Mouse (Mus musculus): ENCODE results near the gene Gm45711. TPM values are rescaled to one million over a fixed set of nuclear protein-coding genes. Genes with fewer than 3 reads are reported as not detected.
A peak's percentile ranks its signal among the peaks of the same experiment; 100 is the strongest.

The Gm45711 gene
- total and polyA plus RNA-seq, 3 experiments: not detected

DNA sequence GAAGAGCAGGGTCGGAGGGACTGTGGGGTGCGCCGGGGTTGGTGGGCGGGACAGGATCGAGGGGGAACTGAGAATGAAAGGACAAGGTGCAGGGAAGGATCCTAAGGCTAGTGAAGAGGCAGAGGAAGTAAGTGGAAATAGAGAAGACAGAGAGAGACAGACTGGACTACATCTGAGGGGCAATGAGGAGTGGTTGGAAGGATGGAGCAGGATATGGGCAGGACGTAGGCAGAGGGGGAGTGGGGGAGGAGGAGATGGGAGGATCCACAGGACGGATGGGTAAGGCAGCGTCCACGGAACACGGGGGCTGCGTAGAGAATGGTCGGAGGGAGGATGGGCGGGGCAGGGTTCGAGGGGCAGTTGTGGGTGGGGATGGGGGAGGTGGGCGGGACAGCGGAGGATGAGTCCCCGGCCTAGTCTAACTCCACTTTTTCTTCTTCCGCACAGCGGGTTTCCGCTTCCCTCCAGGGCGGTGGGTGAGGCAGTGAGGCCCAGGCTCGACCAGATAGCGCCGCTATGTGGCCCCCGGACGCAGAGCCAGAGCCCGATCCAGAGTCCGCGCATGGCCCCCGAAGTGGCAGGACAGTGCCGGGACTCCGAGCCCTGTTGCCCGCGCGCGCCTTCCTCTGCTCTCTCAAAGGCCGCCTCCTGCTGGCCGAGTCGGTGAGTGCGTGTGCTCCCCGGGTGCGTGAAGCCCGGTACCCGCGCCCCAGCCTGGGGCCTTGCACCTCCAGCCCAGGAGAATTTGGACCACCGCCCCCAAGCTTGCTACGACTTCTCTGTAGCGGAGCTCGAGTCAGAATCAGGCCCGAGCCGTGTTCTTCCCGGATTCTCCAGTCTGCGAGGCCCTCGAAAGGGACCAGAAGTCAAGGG, 30.6 kb upstream of the Gm45711 start:
- Histone ChIP-seq H3K36me3 (ENCODE audit: control insufficient read depth in 1 of 2, insufficient read depth in 2 of 2, low read length in 2 of 2) (peaks cover 0 to 9% of the 10 kb centered on the region in 2 experiments; a peak in 2 of 4 replicates), H3K27ac (ENCODE audit: control insufficient read depth, low read depth, low read length) (peak overlapping the region; percentile 62), H3K4me3 (ENCODE audit: control insufficient read depth in 1 of 2, insufficient read depth in 1 of 2, low read depth in 2 of 2, low read length in 2 of 2) (peak overlapping the region; percentile 59 to 90), H3K4me1 (ENCODE audit: control insufficient read depth in 1 of 2, insufficient read depth in 2 of 2, low read length in 2 of 2) (peaks cover 0 to 7% of the 10 kb centered on the region in 2 experiments; a peak in 2 of 4 replicates), H3K27me3 (ENCODE audit: control insufficient read depth in 1 of 2, insufficient read depth in 2 of 2, low read length in 2 of 2) (no peaks in the 10 kb centered on the region), H3K79me2 (ENCODE audit: control insufficient read depth, insufficient read depth, low read length, poor library complexity) (peaks cover 10% of the 10 kb centered on the region), H3K9me3 (replicated peaks; ENCODE audit: insufficient read depth, low read length) (no peaks in the 10 kb centered on the region), H3K9ac (ENCODE audit: control insufficient read depth, low read depth, low read length, poor library complexity, severe bottlenecking) (peak overlapping the region; percentile 76)
- DNase-seq (ENCODE audit: low read depth, low spot score): peak; percentile 82
- TF ChIP-seq TAL1 (IDR thresholded peaks at IDR 0.05; ENCODE audit: low read length) (no peak), MAX (IDR thresholded peaks at IDR 0.05; ENCODE audit: low read length) (no peak), HCFC1 (IDR thresholded peaks at IDR 0.05; ENCODE audit: low read depth, low read length) (peak; percentile 70), MAFK (IDR thresholded peaks at IDR 0.05; ENCODE audit: borderline replicate concordance, low read depth, low read length) (no peak), SIN3A (IDR thresholded peaks at IDR 0.05; ENCODE audit: low read length) (peak; percentile 46; the same call in 1 of the 2 replicates), NELFE (IDR thresholded peaks at IDR 0.05; ENCODE audit: low read depth, low read length) (peak; percentile 74), UBTF (IDR thresholded peaks at IDR 0.05; ENCODE audit: borderline replicate concordance, insufficient read depth, low read depth, low read length) (no peak), ELF1 (IDR thresholded peaks at IDR 0.05; ENCODE audit: low read depth, low read length) (peak; percentile 43), GABPA (IDR thresholded peaks at IDR 0.05; ENCODE audit: low read depth, low read length) (no peak), JUND (IDR thresholded peaks at IDR 0.05; ENCODE audit: low read depth, low read length) (no peak), GATA1 (IDR thresholded peaks at IDR 0.05; ENCODE audit: low read depth, low read length) (no peak), MEF2A (IDR thresholded peaks at IDR 0.05; ENCODE audit: extremely low read depth, insufficient replicate concordance, low read depth, low read length, poor library complexity, severe bottlenecking) (no peak), TCF12 (IDR thresholded peaks at IDR 0.05; ENCODE audit: low read depth, low read length) (0 out of 2 replicates have a peak, but pooled peaks have one; percentile 8), BHLHE40 (IDR thresholded peaks at IDR 0.05; ENCODE audit: borderline replicate concordance, low read depth, low read length) (no peak), RCOR1 (IDR thresholded peaks at IDR 0.05; ENCODE audit: low read depth, low read length) (0 out of 2 replicates have a peak, but pooled peaks have one; percentile 19), POLR2A (IDR thresholded peaks at IDR 0.05; ENCODE audit: control insufficient read depth in 1 of 2, insufficient read depth in 1 of 2, low read depth in 1 of 2, low read length in 2 of 2, poor library complexity in 1 of 2) (peak; percentile 60 to 69; a peak in 2 of 4 replicates), ZKSCAN1 (IDR thresholded peaks at IDR 0.05; ENCODE audit: low read depth, low read length) (no peak), POLR2AphosphoS5 (IDR thresholded peaks at IDR 0.05; ENCODE audit: borderline replicate concordance, low read depth, low read length) (no peak), EP300 (IDR thresholded peaks at IDR 0.05; ENCODE audit: low read depth in 1 of 2, low read length in 2 of 2) (no peak; a peak in 1 of 4 replicates), ZC3H11A (IDR thresholded peaks at IDR 0.05; ENCODE audit: low read depth, low read length) (no peak), MYC (IDR thresholded peaks at IDR 0.05; ENCODE audit: low read depth, low read length) (peak; percentile 40; the same call in 1 of the 2 replicates), SMC3 (IDR thresholded peaks at IDR 0.05; ENCODE audit: low read depth, low read length) (peak; percentile 28), USF1 (IDR thresholded peaks at IDR 0.05; ENCODE audit: low read depth, low read length) (no peak), CTCF (IDR thresholded peaks at IDR 0.05 in 2 of 3, conservative IDR thresholded peaks at IDR 0.05 in 1 of 3; ENCODE audit: control insufficient read depth in 1 of 3, insufficient read depth in 1 of 3, low read depth in 2 of 3, low read length in 3 of 3, poor library complexity in 1 of 3, severe bottlenecking in 1 of 3) (peak in 2 of 3 experiments; percentile 49 to 57; a peak in 5 of 6 replicates), E2F4 (IDR thresholded peaks at IDR 0.05; ENCODE audit: borderline replicate concordance, low read depth, low read length) (no peak), ZMIZ1 (IDR thresholded peaks at IDR 0.05; ENCODE audit: low read depth, low read length) (no peak; the same call in 1 of the 2 replicates), ZNF384 (IDR thresholded peaks at IDR 0.05; ENCODE audit: low read depth, low read length) (no peak), POLR2AphosphoS2 (IDR thresholded peaks at IDR 0.05; ENCODE audit: low read length) (no peak; the same call in 1 of the 2 replicates), ETS1 (IDR thresholded peaks at IDR 0.05; ENCODE audit: low read depth, low read length) (no peak), NRF1 (IDR thresholded peaks at IDR 0.05; ENCODE audit: insufficient read depth, low read depth, low read length, poor library complexity, severe bottlenecking) (0 out of 2 replicates have a peak, but pooled peaks have one; percentile 0), RAD21 (IDR thresholded peaks at IDR 0.05; ENCODE audit: low read depth, low read length) (peak; percentile 22; the same call in 1 of the 2 replicates), CHD1 (IDR thresholded peaks at IDR 0.05; ENCODE audit: low read depth, low read length) (no peak; the same call in 1 of the 2 replicates), MYB (IDR thresholded peaks at IDR 0.05; ENCODE audit: low read depth, low read length) (no peak), KAT2A (conservative IDR thresholded peaks at IDR 0.05; ENCODE audit: low read depth, low read length) (no peak; the same call in 1 of the 2 replicates)

All from MEL (cell line).